Mouse (Mus musculus): ENCODE measurements around the gene Zdhhc6.

Zdhhc6 gene

GRCm38 (mm10) chr19:55305024-55305423 is 10.8 kb downstream of the Zdhhc6 start:
- no peak for DNase-seq (ENCODE audit: low read depth, low spot score)

GRCm38 (mm10) chr19:55300525-55300924 is 15.3 kb downstream of the Zdhhc6 start:
- DNase-seq (ENCODE audit: low read depth, low spot score), result no peak

- no peak for DNase-seq (ENCODE audit: low read depth, low spot score)
These were observed 16.5 kb downstream of the Zdhhc6 start for GRCm38 (mm10) chr19:55299378-55299777.

- DNase-seq (ENCODE audit: low read depth, low spot score), result no peak
These were observed 17.9 kb downstream of the Zdhhc6 start for GRCm38 (mm10) chr19:55297961-55298360.

GRCm38 (mm10) chr19:55297489-55297888 is 18.3 kb downstream of the Zdhhc6 start:
- DNase-seq (ENCODE audit: low read depth, low spot score), result no peak

GRCm38 (mm10) chr19:55296301-55296700 is 19.5 kb downstream of the Zdhhc6 start:
- DNase-seq (ENCODE audit: low read depth, low spot score), result no peak

- no peak for DNase-seq (ENCODE audit: low read depth, low spot score)
These were observed 20.3 kb downstream of the Zdhhc6 start for GRCm38 (mm10) chr19:55295556-55295955.

- DNase-seq (ENCODE audit: low read depth, low spot score), result no peak
These were observed 20.8 kb downstream of the Zdhhc6 start for GRCm38 (mm10) chr19:55295075-55295474.

GRCm38 (mm10) chr19:55293175-55293574 is 22.7 kb downstream of the Zdhhc6 start:
- no peak for DNase-seq (ENCODE audit: low read depth, low spot score)

GRCm38 (mm10) chr19:55292210-55292850 is 23.5 kb downstream of the Zdhhc6 start:
- DNase-seq (ENCODE audit: low read depth, low spot score), result no peak

GRCm38 (mm10) chr19:55290621-55291270 is 25.1 kb downstream of the Zdhhc6 start:
- DNase-seq (ENCODE audit: low read depth, low spot score), result no peak

- no peak for DNase-seq (ENCODE audit: low read depth, low spot score)
These were observed 26.9 kb downstream of the Zdhhc6 start for GRCm38 (mm10) chr19:55288974-55289373.

GRCm38 (mm10) chr19:55286034-55286433 is 29.8 kb downstream of the Zdhhc6 start:
- no peak for DNase-seq (ENCODE audit: low read depth, low spot score)

- DNase-seq (ENCODE audit: low read depth, low spot score), result no peak
These were observed 31.7 kb downstream of the Zdhhc6 start for GRCm38 (mm10) chr19:55284093-55284492.

- DNase-seq (ENCODE audit: low read depth, low spot score), result no peak
These were observed 39.1 kb downstream of the Zdhhc6 start for GRCm38 (mm10) chr19:55276770-55277169.

- no peak for DNase-seq (ENCODE audit: low read depth, low spot score)
These were observed 39.7 kb downstream of the Zdhhc6 start for GRCm38 (mm10) chr19:55276100-55276499.

- no peak for DNase-seq (ENCODE audit: low read depth, low spot score)
These were observed 42.5 kb downstream of the Zdhhc6 start for GRCm38 (mm10) chr19:55273340-55273739.

- no peak for DNase-seq (ENCODE audit: low read depth, low spot score)
These were observed 44.4 kb downstream of the Zdhhc6 start for GRCm38 (mm10) chr19:55271448-55271847.

- DNase-seq (ENCODE audit: low read depth, low spot score), result no peak
These were observed 46.8 kb downstream of the Zdhhc6 start for GRCm38 (mm10) chr19:55269051-55269450.

GRCm38 (mm10) chr19:55268150-55268549 is 47.7 kb downstream of the Zdhhc6 start:
- DNase-seq (ENCODE audit: low read depth, low spot score), result no peak

GRCm38 (mm10) chr19:55266786-55267185 is 49.0 kb downstream of the Zdhhc6 start:
- no peak for DNase-seq (ENCODE audit: low read depth, low spot score)

GRCm38 (mm10) chr19:55265269-55265668 is 50.6 kb downstream of the Zdhhc6 start:
- DNase-seq (ENCODE audit: low read depth, low spot score), result peak; percentile 71

GRCm38 (mm10) chr19:55260389-55261184 is 55.2 kb downstream of the Zdhhc6 start:
- no peak for DNase-seq (ENCODE audit: low read depth, low spot score)
